Mouse (Mus musculus) testis, adult 2 months (tissue): ENCODE measurements around the gene Gpr82.

Source experiments
- CTCF ChIP-seq: fragments of 200-500 bp; IDR thresholded peaks from 2 replicates; pipeline ENCODE4 v1.5.1; 2012; ENCODE audit warnings: low read depth, mild to moderate bottlenecking, inconsistent platforms, low read length, moderate library complexity; ENCODE audit not compliant: control insufficient read depth, insufficient read depth, insufficient replicate concordance
- POLR2A ChIP-seq: fragments of 200-500 bp; IDR thresholded peaks from 2 replicates; pipeline ENCODE4 v1.6.1; 2012; ENCODE audit warnings: low read depth, mild to moderate bottlenecking, inconsistent platforms, low read length, moderate library complexity; ENCODE audit not compliant: control insufficient read depth

DNA sequence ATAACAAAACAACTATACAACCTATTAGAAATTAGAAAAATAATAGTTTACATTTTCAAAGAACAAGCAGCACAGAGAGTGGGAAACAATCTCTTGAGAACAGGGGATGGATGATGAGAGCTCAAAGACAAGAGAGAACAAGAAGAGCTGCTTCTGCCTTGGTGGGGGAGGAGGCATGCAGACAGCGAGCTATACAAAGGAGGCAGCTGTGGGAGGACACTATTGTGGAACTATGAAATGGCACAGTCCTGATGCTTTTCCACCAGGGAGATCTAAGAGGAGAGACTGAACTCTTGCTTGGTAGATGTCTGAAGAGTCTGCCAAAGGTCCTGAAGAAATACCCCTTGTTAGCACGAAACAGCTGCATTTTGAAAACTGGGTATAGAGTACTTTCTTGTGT, 27.2 kb downstream of the Gpr82 start:
- no peak for TF ChIP-seq CTCF
- no peak for TF ChIP-seq POLR2A
